Mouse (Mus musculus) neural tube, embryonic 12.5 days (tissue): Measurements from ENCODE around the gene Xndc1. TPM values are rescaled to one million over a fixed set of nuclear protein-coding genes. Genes with fewer than 3 reads are reported as not detected.

Experiments used
- ATAC-seq: fragments of 200-750 bp; cut with Nextera tagmentation; 2 replicates; pipeline ENCODE4 v1.8.0; 2017; ENCODE audit warnings: low read depth, mild to moderate bottlenecking, moderate TSS enrichment, moderate library complexity; ENCODE audit not compliant: low FRiP score
- H3K27ac ChIP-seq: fragments of 300-500 bp; sonication (generic); 2 replicates; pipeline ENCODE4 v1.5.1; 2016
- H3K27me3 ChIP-seq: fragments of 300-500 bp; sonication (generic); replicated peaks from 2 replicates; pipeline ENCODE4 v1.6.1; 2016; ENCODE audit warnings: mild to moderate bottlenecking
- H3K36me3 ChIP-seq: fragments of 300-500 bp; sonication (generic); 2 replicates; pipeline ENCODE4 v1.6.1; 2016; ENCODE audit warnings: mild to moderate bottlenecking
- H3K4me1 ChIP-seq: fragments of 300-500 bp; sonication (generic); 2 replicates; pipeline ENCODE4 v1.6.1; 2016
- H3K4me2 ChIP-seq: fragments of 300-500 bp; sonication (generic); replicated peaks from 2 replicates; pipeline ENCODE4 v1.6.1; 2016; ENCODE audit warnings: mild to moderate bottlenecking
- H3K4me3 ChIP-seq: fragments of 300-500 bp; sonication (generic); 2 replicates; pipeline ENCODE4 v1.5.1; 2016
- H3K9ac ChIP-seq: fragments of 300-500 bp; sonication (generic); 2 replicates; pipeline ENCODE4 v1.6.1; 2016; ENCODE audit warnings: mild to moderate bottlenecking
- H3K9me3 ChIP-seq: fragments of 300-500 bp; sonication (generic); 2 replicates; pipeline ENCODE4 v1.6.1; 2016; ENCODE audit warnings: mild to moderate bottlenecking
- WGBS: fragments of 180-500 bp; shearing (Covaris S2); methylation state at CpG from one replicate; pipeline ENCODE4 v1.1.7; 2016; 5-methylcytosine and 5-hydroxymethylcytosine counted together
- polyA plus RNA-seq: library from polyadenylated mRNA; unstranded; fragments of >200 nt; fragmentation: Nextera tagmentation; extraction: Ambion mirVana; gene quantifications from 2 replicates; pipeline ENCODE4 v1.2.1, GENCODE M21; 2016

Gene Xndc1
- polyA plus RNA-seq, 1 experiment from 2014 or later: 34.2 TPM

GRCm38 (mm10) chr7:102113151-102113729 lies 47.9 kb downstream of the Xndc1 start:
- no peaks in the 10 kb centered on the region for H3K4me1 ChIP-seq
- 0 out of 2 replicates have a peak, but pooled peaks cover under 1% of the 10 kb centered on the region for H3K36me3 ChIP-seq
- no peak overlapping the region for H3K27ac ChIP-seq
- no peak overlapping the region for H3K4me2 ChIP-seq
- 85% methylated on average over 45 of the region's 45 CpGs for WGBS
- H3K9ac ChIP-seq: no peak overlapping the region
- no peaks in the 10 kb centered on the region for H3K9me3 ChIP-seq
- no peaks in the 10 kb centered on the region for H3K27me3 ChIP-seq
- ATAC-seq: no peak
- no peak overlapping the region for H3K4me3 ChIP-seq

GRCm38 (mm10) chr7:102116579-102117331 lies 51.4 kb downstream of the Xndc1 start, which contains the start of gene Chrna10:
Chrna10 (minus strand) TSS chr7:102116828.
- no peak for ATAC-seq
- Histone ChIP-seq H3K36me3 (peaks cover 33% of the 10 kb centered on the region), H3K4me2 (no peak within 1 kb of the TSS), H3K27me3 (no peaks in the 10 kb centered on the region), H3K9ac (no peak within 1 kb of the TSS), H3K9me3 (no peaks in the 10 kb centered on the region), H3K27ac (no peak within 1 kb of the TSS), H3K4me3 (no peak within 1 kb of the TSS), H3K4me1 (no peaks in the 10 kb centered on the region)
- WGBS: 60% methylated on average over 7 of the region's 7 CpGs

- H3K9me3 ChIP-seq: no peaks in the 10 kb centered on the region
- no peak overlapping the region for H3K4me3 ChIP-seq
- H3K4me1 ChIP-seq: no peaks in the 10 kb centered on the region
- no peak overlapping the region for H3K9ac ChIP-seq
- 86% methylated on average over 6 of the region's 6 CpGs for WGBS
- H3K4me2 ChIP-seq: no peak overlapping the region
- no peak overlapping the region for H3K27ac ChIP-seq
- ATAC-seq: no peak
- no peaks in the 10 kb centered on the region for H3K27me3 ChIP-seq
- H3K36me3 ChIP-seq: peaks cover 39% of the 10 kb centered on the region
Measured at GRCm38 (mm10) chr7:102117382-102117781, 52.1 kb downstream of the Xndc1 start.

GRCm38 (mm10) chr7:102120326-102120725 lies 55.0 kb downstream of the Xndc1 start:
- Histone ChIP-seq H3K9ac (no peak overlapping the region), H3K27ac (no peak overlapping the region), H3K9me3 (no peaks in the 10 kb centered on the region), H3K4me1 (no peaks in the 10 kb centered on the region), H3K4me3 (no peak overlapping the region), H3K4me2 (no peak overlapping the region), H3K27me3 (no peaks in the 10 kb centered on the region), H3K36me3 (peaks cover 68% of the 10 kb centered on the region)
- no peak for ATAC-seq
- WGBS: 97% methylated on average over 10 of the region's 10 CpGs

GRCm38 (mm10) chr7:102132395-102132794 lies 67.1 kb downstream of the Xndc1 start:
- ATAC-seq: no peak
- Histone ChIP-seq H3K9ac (no peak overlapping the region), H3K27me3 (no peaks in the 10 kb centered on the region), H3K36me3 (peaks cover 76% of the 10 kb centered on the region), H3K9me3 (no peaks in the 10 kb centered on the region), H3K4me3 (no peak overlapping the region), H3K4me1 (no peaks in the 10 kb centered on the region), H3K4me2 (no peak overlapping the region), H3K27ac (no peak overlapping the region)
- WGBS: 92% methylated on average over 4 of the region's 4 CpGs

Other genes with a start within 250 kb of the Xndc1 start
- gene Phox2a, start 247.2 kb upstream of the Xndc1 start, polyA plus RNA-seq: 1.9 and 2.4 TPM in 2 replicates
- gene Inppl1, start 227.3 kb upstream of the Xndc1 start, polyA plus RNA-seq: 34.9 and 37.7 TPM in 2 replicates
- gene Folr2, start 208.3 kb upstream of the Xndc1 start, polyA plus RNA-seq: 1.2 and 1.3 TPM in 2 replicates
- gene Anapc15, start 201.8 kb upstream of the Xndc1 start, polyA plus RNA-seq: 86.0 and 89.1 TPM in 2 replicates
- 1.0 TPM in 1 of 2 replicates, not detected in the other for gene Folr1, start 194.7 kb upstream of the Xndc1 start, polyA plus RNA-seq
- 134 and 137 TPM in 2 replicates for gene Lamtor1, start 159.6 kb upstream of the Xndc1 start, polyA plus RNA-seq
- 0.56 and 0.74 TPM in 2 replicates for gene Tomt, start 159.2 kb upstream of the Xndc1 start, polyA plus RNA-seq
- gene Lrrc51, start 131.6 kb upstream of the Xndc1 start, polyA plus RNA-seq: 5.0 and 6.3 TPM in 2 replicates
- 82.7 and 86.1 TPM in 2 replicates for gene Numa1, start 131.4 kb upstream of the Xndc1 start, polyA plus RNA-seq
- gene Il18bp, start 46.8 kb upstream of the Xndc1 start, polyA plus RNA-seq: 4.1 and 5.3 TPM in 2 replicates
- 29.1 and 30.2 TPM in 2 replicates for gene Rnf121, start within 50 bp of the Xndc1 start, polyA plus RNA-seq
- 2.5 and 2.6 TPM in 2 replicates for gene Xntrpc, start 202 bp downstream of the Xndc1 start, polyA plus RNA-seq
- gene Trpc2, start 17.6 kb downstream of the Xndc1 start, polyA plus RNA-seq: 0.60 and 1.4 TPM in 2 replicates
- gene Art1, start 36.2 kb downstream of the Xndc1 start, polyA plus RNA-seq: 3.3 and 4.6 TPM in 2 replicates
- gene Art5, start 44.0 kb downstream of the Xndc1 start, polyA plus RNA-seq: 2.3 and 2.6 TPM in 2 replicates
- not detected in 2 replicates for gene Chrna10, start 51.3 kb downstream of the Xndc1 start, polyA plus RNA-seq
- 33.1 and 34.8 TPM in 2 replicates for gene Nup98, start 144.7 kb downstream of the Xndc1 start, polyA plus RNA-seq
- 45.7 and 46.1 TPM in 2 replicates for gene Pgap2, start 144.7 kb downstream of the Xndc1 start, polyA plus RNA-seq
- 28.2 and 28.3 TPM in 2 replicates for gene Rhog, start 190.5 kb downstream of the Xndc1 start, polyA plus RNA-seq
- 10.5 and 13.6 TPM in 2 replicates for gene Stim1, start 202.3 kb downstream of the Xndc1 start, polyA plus RNA-seq